30 mouse cellular contexts compared by ENCODE assay signal in the genomic region with DNA sequence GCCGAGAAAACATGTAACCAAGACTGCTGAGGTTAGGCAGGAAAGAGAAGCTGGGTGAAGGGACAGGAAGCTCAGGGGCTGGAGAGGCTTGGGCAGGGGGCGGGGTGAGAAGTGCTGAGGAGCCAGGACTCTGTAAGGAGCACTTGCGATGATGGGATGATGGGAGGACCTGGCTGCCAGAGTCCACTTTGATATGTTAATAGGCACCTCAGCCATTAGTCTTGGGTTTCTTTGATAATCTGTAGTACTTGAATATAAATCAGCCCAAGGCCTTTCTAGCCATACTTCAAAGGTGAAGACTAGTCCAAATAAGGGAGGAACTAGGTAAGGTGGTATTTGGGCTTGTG. TPM values are rescaled to one million over a fixed set of nuclear protein-coding genes. Genes with fewer than 3 reads are reported as not detected.
DNase-seq lines count a peak whose midpoint lies in the region; ATAC-seq and TF ChIP-seq lines count a peak whose summit lies in the region.
"Had no signal": no experiment of that assay in that cellular context is flagged by ENCODE, and none has a peak within 500 bp of the region (broad histone marks: within the 10 kb centered on the region; RNA-seq: fewer than 3 reads in every experiment).

No protein-coding gene starts in this region.

- no peaks in the 10 kb centered on the region for H3K36me3 ChIP-seq in hindbrain, embryonic 13.5 days
- no peaks in the 10 kb centered on the region for H3K36me3 ChIP-seq in hindbrain, postnatal 0 days (ENCODE audit: insufficient read depth, low read length)
- no peaks in the 10 kb centered on the region for H3K36me3 ChIP-seq in embryonic facial prominence, embryonic 10.5 days (replicated peaks)
- no peaks in the 10 kb centered on the region for H3K36me3 ChIP-seq in neural tube, embryonic 14.5 days (ENCODE audit: control insufficient read depth, insufficient read depth, low read length)
- H3K36me3 ChIP-seq: limb, embryonic 15.5 days; neural tube, embryonic 12.5 days had no signal

- ATAC-seq in hindbrain, embryonic 13.5 days (ENCODE audit: low FRiP score), result no peak
- ATAC-seq in hindbrain, postnatal 0 days, result no peak; the same call in 1 of the 2 replicates
- peak; percentile 15; the same call in 1 of the 2 replicates for ATAC-seq in neural tube, embryonic 14.5 days (ENCODE audit: low read depth)
- no peak for ATAC-seq in frontal cortex, adult (ENCODE audit: low TSS enrichment)

- no peaks in the 10 kb centered on the region for H3K4me1 ChIP-seq in hindbrain, embryonic 13.5 days (replicated peaks)
- no peaks in the 10 kb centered on the region for H3K4me1 ChIP-seq in hindbrain, postnatal 0 days (ENCODE audit: insufficient read depth, low read length)
- peaks cover 13% of the 10 kb centered on the region for H3K4me1 ChIP-seq in embryonic facial prominence, embryonic 10.5 days
- H3K4me1 ChIP-seq in neural tube, embryonic 14.5 days (ENCODE audit: control insufficient read depth, insufficient read depth, low read length), result no peaks in the 10 kb centered on the region
- H3K4me1 ChIP-seq: neural tube, embryonic 12.5 days had no signal

- no peak for DNase-seq in hindbrain, postnatal 0 days (ENCODE audit: low spot score)
- peak; percentile 70 for DNase-seq in ES-CJ7 (ENCODE audit: low read depth, low spot score)
- no peak for DNase-seq in embryonic facial prominence, embryonic 10.5 days (ENCODE audit: low spot score)
- DNase-seq in urinary bladder, postnatal 14 days (ENCODE audit: low spot score), result no peak
- DNase-seq: adrenal gland, postnatal 10 days; B cell, adult 2 months; cerebellum, adult 18-20 months; cerebellum, postnatal 25 days; gastrocnemius, postnatal 25 days; kidney, adult 2 months; layer of hippocampus, adult 9-11 months; lung, embryonic 14.5 days; thymus, adult 2 months had no signal

- H3K9ac ChIP-seq in hindbrain, embryonic 13.5 days, result no peak overlapping the region
- H3K9ac ChIP-seq in hindbrain, postnatal 0 days (replicated peaks; ENCODE audit: low read length), result no peak overlapping the region
- no peak overlapping the region for H3K9ac ChIP-seq in neural tube, embryonic 14.5 days (replicated peaks; ENCODE audit: low read depth, low read length)
- H3K9ac ChIP-seq: limb, embryonic 15.5 days; liver, embryonic 14.5 days; lung, embryonic 14.5 days; neural tube, embryonic 12.5 days had no signal

- 61% methylated on average over 3 of the region's 3 CpGs for WGBS in hindbrain, embryonic 13.5 days
- WGBS in hindbrain, postnatal 0 days, result 72% methylated on average over 3 of the region's 3 CpGs
- WGBS in embryonic facial prominence, embryonic 10.5 days, result 67% methylated on average over 3 of the region's 3 CpGs
- WGBS in neural tube, embryonic 14.5 days, result 53% methylated on average over 3 of the region's 3 CpGs

- H3K27me3 ChIP-seq in hindbrain, embryonic 13.5 days, result no peaks in the 10 kb centered on the region
- H3K27me3 ChIP-seq in hindbrain, postnatal 0 days (ENCODE audit: insufficient read depth, low read length), result no peaks in the 10 kb centered on the region
- H3K27me3 ChIP-seq in embryonic facial prominence, embryonic 10.5 days (replicated peaks; ENCODE audit: low read depth, poor library complexity, severe bottlenecking), result no peaks in the 10 kb centered on the region
- no peaks in the 10 kb centered on the region for H3K27me3 ChIP-seq in neural tube, embryonic 14.5 days (ENCODE audit: control insufficient read depth, insufficient read depth, low read length)
- H3K27me3 ChIP-seq: CH12.LX; limb, embryonic 15.5 days; neural tube, embryonic 12.5 days had no signal

- peak overlapping the region; percentile 42; the same call in 1 of the 2 replicates for H3K27ac ChIP-seq in hindbrain, embryonic 13.5 days
- H3K27ac ChIP-seq in hindbrain, postnatal 0 days, result no peak overlapping the region
- H3K27ac ChIP-seq in embryonic facial prominence, embryonic 10.5 days (replicated peaks), result peak overlapping the region; percentile 57; the same call in 1 of the 2 replicates
- H3K27ac ChIP-seq in neural tube, embryonic 14.5 days (ENCODE audit: low read depth, low read length), result peak overlapping the region; percentile 50; the same call in 1 of the 2 replicates
- H3K27ac ChIP-seq: kidney, postnatal 0 days; limb, embryonic 15.5 days; liver, embryonic 14.5 days; neural tube, embryonic 12.5 days had no signal

- H3K9me3 ChIP-seq in hindbrain, embryonic 13.5 days, result no peaks in the 10 kb centered on the region
- H3K9me3 ChIP-seq in hindbrain, postnatal 0 days (ENCODE audit: low read length), result no peaks in the 10 kb centered on the region
- no peaks in the 10 kb centered on the region for H3K9me3 ChIP-seq in embryonic facial prominence, embryonic 10.5 days
- no peaks in the 10 kb centered on the region for H3K9me3 ChIP-seq in neural tube, embryonic 14.5 days (ENCODE audit: control insufficient read depth, low read length)
- H3K9me3 ChIP-seq: limb, embryonic 15.5 days; neural tube, embryonic 12.5 days had no signal

- H3K4me2 ChIP-seq in hindbrain, embryonic 13.5 days, result no peak overlapping the region
- H3K4me2 ChIP-seq in hindbrain, postnatal 0 days (ENCODE audit: low read depth, low read length), result no peak overlapping the region
- H3K4me2 ChIP-seq in neural tube, embryonic 14.5 days (ENCODE audit: low read depth, low read length), result no peak overlapping the region
- H3K4me2 ChIP-seq: limb, embryonic 15.5 days; lung, embryonic 14.5 days; neural tube, embryonic 12.5 days had no signal

- H3K4me3 ChIP-seq in hindbrain, embryonic 13.5 days, result no peak overlapping the region
- H3K4me3 ChIP-seq in hindbrain, postnatal 0 days (ENCODE audit: low read length), result no peak overlapping the region
- no peak overlapping the region for H3K4me3 ChIP-seq in embryonic facial prominence, embryonic 10.5 days
- H3K4me3 ChIP-seq in neural tube, embryonic 14.5 days (ENCODE audit: low read depth, low read length), result no peak overlapping the region
- H3K4me3 ChIP-seq: limb, embryonic 15.5 days; neural tube, embryonic 12.5 days had no signal

- no peak for TF ChIP-seq CTCF in hindbrain, postnatal 0 days (IDR thresholded peaks at IDR 0.05; ENCODE audit: low read depth)

RNA-seq across cellular contexts. Expression of gene Gm49358, which starts 1.4 kb away (rescaled TPM):
- not detected in 2 replicates for polyA plus RNA-seq in hindbrain, embryonic 13.5 days (2015; fragmentation: Nextera tagmentation; extraction: Ambion mirVana)
- total RNA-seq in hindbrain, postnatal 0 days (2014; rRNA removed), result 4.2 TPM in 1 of 2 replicates, not detected in the other
- not detected in 2 replicates for polyA plus RNA-seq in hindbrain, postnatal 0 days (2015; fragmentation: Nextera tagmentation; extraction: Ambion mirVana)
- not detected in 2 replicates for polyA plus RNA-seq in embryonic facial prominence, embryonic 10.5 days (2016; fragmentation: Nextera tagmentation; extraction: Ambion mirVana)
- 1.9 TPM in 1 of 2 replicates, not detected in the other for polyA plus RNA-seq in neural tube, embryonic 14.5 days (2014; fragmentation: Nextera tagmentation; extraction: Ambion mirVana)
- total RNA-seq: hematopoietic stem cell, adult 5-6 weeks; megakaryocyte, adult 5-6 weeks had no signal
- polyA plus RNA-seq: embryonic facial prominence, embryonic 14.5 days; forebrain, embryonic 16.5 days; heart, embryonic 16.5 days; intestine, embryonic 14.5 days; kidney, adult 2 months; kidney, postnatal 0 days; large intestine, adult 2 months; limb, embryonic 15.5 days; liver, embryonic 14.5 days; lung, embryonic 14.5 days; neural tube, embryonic 12.5 days; small intestine, adult 2 months; stomach, embryonic 16.5 days; thymus, adult 2 months had no signal

RNA-seq across cellular contexts. Expression of gene Nt5dc3, which starts 16.4 kb away (rescaled TPM):
- polyA plus RNA-seq in hindbrain, embryonic 13.5 days (2015; fragmentation: Nextera tagmentation; extraction: Ambion mirVana), result 8.6 and 9.2 TPM in 2 replicates
- total RNA-seq in hindbrain, postnatal 0 days (2014; rRNA removed), result 43.6 and 49.1 TPM in 2 replicates
- 8.5 and 9.3 TPM in 2 replicates for polyA plus RNA-seq in hindbrain, postnatal 0 days (2015; fragmentation: Nextera tagmentation; extraction: Ambion mirVana)
- 0.75 and 0.85 TPM in 2 replicates for polyA plus RNA-seq in embryonic facial prominence, embryonic 10.5 days (2016; fragmentation: Nextera tagmentation; extraction: Ambion mirVana)
- polyA plus RNA-seq in neural tube, embryonic 14.5 days (2014; fragmentation: Nextera tagmentation; extraction: Ambion mirVana), result 14.9 and 15.8 TPM in 2 replicates

RNA-seq across cellular contexts. Expression of gene Ttc41, which starts 56.7 kb away (rescaled TPM):
- polyA plus RNA-seq in hindbrain, embryonic 13.5 days (2015; fragmentation: Nextera tagmentation; extraction: Ambion mirVana), result 3.1 and 3.2 TPM in 2 replicates
- 2.0 and 2.2 TPM in 2 replicates for total RNA-seq in hindbrain, postnatal 0 days (2014; rRNA removed)
- polyA plus RNA-seq in hindbrain, postnatal 0 days (2015; fragmentation: Nextera tagmentation; extraction: Ambion mirVana), result 1.4 and 1.5 TPM in 2 replicates
- polyA plus RNA-seq in embryonic facial prominence, embryonic 10.5 days (2016; fragmentation: Nextera tagmentation; extraction: Ambion mirVana), result 2.2 and 2.9 TPM in 2 replicates
- 2.0 and 3.0 TPM in 2 replicates for polyA plus RNA-seq in neural tube, embryonic 14.5 days (2014; fragmentation: Nextera tagmentation; extraction: Ambion mirVana)

RNA-seq across cellular contexts. Expression of gene Hsp90b1, which starts 57.0 kb away (rescaled TPM):
- polyA plus RNA-seq in hindbrain, embryonic 13.5 days (2015; fragmentation: Nextera tagmentation; extraction: Ambion mirVana), result 342 and 354 TPM in 2 replicates
- 92.5 and 110 TPM in 2 replicates for total RNA-seq in hindbrain, postnatal 0 days (2014; rRNA removed)
- polyA plus RNA-seq in hindbrain, postnatal 0 days (2015; fragmentation: Nextera tagmentation; extraction: Ambion mirVana), result 228 and 235 TPM in 2 replicates
- polyA plus RNA-seq in embryonic facial prominence, embryonic 10.5 days (2016; fragmentation: Nextera tagmentation; extraction: Ambion mirVana), result 594 and 621 TPM in 2 replicates
- polyA plus RNA-seq in neural tube, embryonic 14.5 days (2014; fragmentation: Nextera tagmentation; extraction: Ambion mirVana), result 246 and 273 TPM in 2 replicates
